Mouse (Mus musculus): ENCODE data around the gene Mybpc3. TPM values are rescaled to one million over a fixed set of nuclear protein-coding genes. Genes with fewer than 3 reads are reported as not detected.

Gene Mybpc3
- polyA plus RNA-seq, 1 experiment from 2014 or later: not detected

GRCm38 (mm10) chr2:91078314-91079025 lies 39.5 kb upstream of the Mybpc3 start:
- Histone ChIP-seq H3K36me3 (ENCODE audit: control insufficient read depth, insufficient read depth) (no peaks in the 10 kb centered on the region), H3K4me2 (ENCODE audit: low read length) (peak overlapping the region; percentile 85), H3K9me3 (ENCODE audit: control insufficient read depth, low read length) (no peaks in the 10 kb centered on the region), H3K4me1 (replicated peaks; ENCODE audit: control insufficient read depth, insufficient read depth, low read length) (peaks cover 8% of the 10 kb centered on the region), H3K9ac (replicated peaks; ENCODE audit: low read depth, low read length) (peak overlapping the region; percentile 68), H3K4me3 (replicated peaks; ENCODE audit: low read length) (peak overlapping the region; percentile 55), H3K27me3 (replicated peaks; ENCODE audit: control insufficient read depth, insufficient read depth, low read length) (no peaks in the 10 kb centered on the region), H3K27ac (ENCODE audit: low read length) (no peak overlapping the region)
- under 1% methylated on average over 27 of the region's 36 CpGs for WGBS
- ATAC-seq: peak; percentile 76

DNA sequence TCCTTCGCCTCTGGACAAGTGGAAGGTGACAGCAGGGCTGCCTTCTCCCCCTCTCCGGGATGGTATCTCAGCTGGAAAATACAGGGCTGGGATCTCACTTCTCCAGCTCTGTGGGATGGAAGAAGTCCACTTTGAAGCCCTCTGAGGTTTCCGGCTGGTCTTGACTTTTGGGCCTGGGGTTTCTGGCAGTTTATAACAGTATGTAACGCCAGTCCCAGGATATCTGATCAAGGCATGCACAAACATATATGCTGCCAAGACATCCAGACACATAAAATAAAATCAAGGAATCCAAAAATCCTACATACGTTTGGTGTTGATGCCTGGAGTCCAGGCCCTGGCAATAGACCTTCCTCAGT lies 38.9 kb upstream of the Mybpc3 start:
- Histone ChIP-seq H3K9me3 (ENCODE audit: control insufficient read depth, low read length) (no peaks in the 10 kb centered on the region), H3K36me3 (ENCODE audit: control insufficient read depth, insufficient read depth) (no peaks in the 10 kb centered on the region), H3K4me1 (replicated peaks; ENCODE audit: control insufficient read depth, insufficient read depth, low read length) (peaks cover 8% of the 10 kb centered on the region), H3K4me3 (replicated peaks; ENCODE audit: low read length) (peak overlapping the region; percentile 55), H3K9ac (replicated peaks; ENCODE audit: low read depth, low read length) (peak overlapping the region; percentile 68), H3K27ac (ENCODE audit: low read length) (no peak overlapping the region), H3K4me2 (ENCODE audit: low read length) (peak overlapping the region; percentile 85), H3K27me3 (replicated peaks; ENCODE audit: control insufficient read depth, insufficient read depth, low read length) (no peaks in the 10 kb centered on the region)
- no peak; the same call in 1 of the 2 replicates for ATAC-seq
- WGBS: 29% methylated on average over 5 of the region's 5 CpGs

DNA sequence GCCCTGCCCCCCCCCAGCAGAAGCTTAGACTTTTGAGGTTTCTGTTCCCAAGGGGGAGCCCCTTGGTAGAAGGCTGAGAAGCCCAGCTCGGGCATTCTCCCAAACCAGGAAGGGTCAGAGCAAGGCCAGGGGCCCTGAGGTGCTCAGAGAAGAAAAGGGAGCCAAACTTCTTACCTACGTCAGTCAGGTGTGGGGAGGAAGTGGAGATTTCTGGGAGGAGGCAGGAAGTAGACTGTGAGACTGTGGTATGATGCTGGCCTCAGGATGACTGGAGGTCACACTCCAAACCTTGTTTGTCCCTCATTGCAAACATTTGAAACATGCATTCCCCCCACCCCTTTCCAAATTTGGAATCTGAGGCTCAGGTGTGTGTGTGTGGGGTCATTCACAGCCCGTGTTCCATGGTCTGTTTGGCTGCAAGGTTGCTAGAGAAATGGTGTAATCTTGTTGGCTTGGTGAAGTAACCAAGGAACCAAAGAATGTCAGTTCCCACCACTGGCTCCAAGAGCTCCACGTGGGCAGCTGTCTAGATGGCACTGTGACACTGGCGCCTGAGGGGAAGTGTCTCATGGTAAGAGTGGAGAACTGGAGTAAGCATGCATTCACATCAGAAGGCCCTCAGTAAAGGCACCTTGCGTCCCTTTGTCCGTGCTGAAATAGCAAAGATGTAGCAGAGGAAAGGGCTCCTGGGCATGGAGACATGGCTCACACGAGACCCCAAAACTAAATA lies 37.0 kb upstream of the Mybpc3 start:
- Histone ChIP-seq H3K27ac (ENCODE audit: low read length) (no peak overlapping the region), H3K36me3 (ENCODE audit: control insufficient read depth, insufficient read depth) (no peaks in the 10 kb centered on the region), H3K4me1 (replicated peaks; ENCODE audit: control insufficient read depth, insufficient read depth, low read length) (peaks cover 8% of the 10 kb centered on the region), H3K9ac (replicated peaks; ENCODE audit: low read depth, low read length) (no peak overlapping the region), H3K27me3 (replicated peaks; ENCODE audit: control insufficient read depth, insufficient read depth, low read length) (no peaks in the 10 kb centered on the region), H3K4me3 (replicated peaks; ENCODE audit: low read length) (no peak overlapping the region), H3K4me2 (ENCODE audit: low read length) (no peak overlapping the region), H3K9me3 (ENCODE audit: control insufficient read depth, low read length) (no peaks in the 10 kb centered on the region)
- 84% methylated on average over 8 of the region's 8 CpGs for WGBS
- ATAC-seq: no peak

GRCm38 (mm10) chr2:91081775-91082695 lies 35.9 kb upstream of the Mybpc3 start, which contains the start of gene Spi1:
Spi1 (plus strand) TSS chr2:91082390.
- Histone ChIP-seq H3K9me3 (ENCODE audit: control insufficient read depth, low read length) (no peaks in the 10 kb centered on the region), H3K36me3 (ENCODE audit: control insufficient read depth, insufficient read depth) (no peaks in the 10 kb centered on the region), H3K4me1 (replicated peaks; ENCODE audit: control insufficient read depth, insufficient read depth, low read length) (peaks cover 8% of the 10 kb centered on the region), H3K4me2 (ENCODE audit: low read length) (no peak within 1 kb of the TSS), H3K27ac (ENCODE audit: low read length) (no peak within 1 kb of the TSS), H3K9ac (replicated peaks; ENCODE audit: low read depth, low read length) (no peak within 1 kb of the TSS), H3K4me3 (replicated peaks; ENCODE audit: low read length) (no peak within 1 kb of the TSS), H3K27me3 (replicated peaks; ENCODE audit: control insufficient read depth, insufficient read depth, low read length) (no peaks in the 10 kb centered on the region)
- no peak for ATAC-seq
- 86% methylated on average over 13 of the region's 13 CpGs for WGBS

- no peak overlapping the region for H3K4me2 ChIP-seq (ENCODE audit: low read length)
- H3K27me3 ChIP-seq (replicated peaks; ENCODE audit: control insufficient read depth, insufficient read depth, low read length): no peaks in the 10 kb centered on the region
- no peak for ATAC-seq
- no peaks in the 10 kb centered on the region for H3K9me3 ChIP-seq (ENCODE audit: control insufficient read depth, low read length)
- no peak overlapping the region for H3K9ac ChIP-seq (replicated peaks; ENCODE audit: low read depth, low read length)
- no peak overlapping the region for H3K27ac ChIP-seq (ENCODE audit: low read length)
- H3K36me3 ChIP-seq (ENCODE audit: control insufficient read depth, insufficient read depth): no peaks in the 10 kb centered on the region
- no peak overlapping the region for H3K4me3 ChIP-seq (replicated peaks; ENCODE audit: low read length)
- H3K4me1 ChIP-seq (replicated peaks; ENCODE audit: control insufficient read depth, insufficient read depth, low read length): peaks cover 8% of the 10 kb centered on the region
- 81% methylated on average over 11 of the region's 11 CpGs for WGBS
Observed at GRCm38 (mm10) chr2:91082844-91083243, 35.1 kb upstream of the Mybpc3 start.

DNA sequence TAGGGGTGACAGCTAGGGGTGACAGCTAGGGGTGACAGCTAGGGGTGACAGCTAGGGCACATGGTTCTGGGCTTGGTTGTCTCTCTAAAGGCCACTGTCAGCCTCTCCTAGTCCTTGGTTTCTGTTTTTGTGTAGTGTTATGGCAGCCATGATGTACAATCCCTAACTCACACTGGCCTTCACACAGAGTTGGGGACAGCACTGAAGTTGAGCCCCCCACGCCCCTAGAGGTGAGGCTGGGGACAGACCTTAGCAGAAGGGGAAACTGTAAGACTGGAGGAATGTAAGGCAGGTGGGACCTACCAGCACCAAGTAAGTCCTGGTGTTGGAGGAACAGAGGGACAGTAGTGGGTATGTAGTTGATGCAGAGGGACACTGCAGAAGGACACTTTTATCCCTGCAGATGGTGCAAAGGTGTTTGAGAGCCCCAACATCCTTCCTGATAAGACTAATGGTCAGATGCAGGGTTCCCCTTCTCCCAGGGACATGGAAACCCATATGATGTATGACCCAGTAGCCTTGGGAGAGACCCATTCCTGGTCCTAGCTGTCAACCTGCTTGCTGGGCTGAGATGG lies 34.5 kb upstream of the Mybpc3 start:
- WGBS: 63% methylated on average over 1 of the region's 1 CpGs
- H3K4me1 ChIP-seq (replicated peaks; ENCODE audit: control insufficient read depth, insufficient read depth, low read length): peaks cover 6% of the 10 kb centered on the region
- H3K4me2 ChIP-seq (ENCODE audit: low read length): no peak overlapping the region
- ATAC-seq: no peak
- no peak overlapping the region for H3K4me3 ChIP-seq (replicated peaks; ENCODE audit: low read length)
- H3K27ac ChIP-seq (ENCODE audit: low read length): no peak overlapping the region
- no peaks in the 10 kb centered on the region for H3K9me3 ChIP-seq (ENCODE audit: control insufficient read depth, low read length)
- no peaks in the 10 kb centered on the region for H3K36me3 ChIP-seq (ENCODE audit: control insufficient read depth, insufficient read depth)
- no peaks in the 10 kb centered on the region for H3K27me3 ChIP-seq (replicated peaks; ENCODE audit: control insufficient read depth, insufficient read depth, low read length)
- H3K9ac ChIP-seq (replicated peaks; ENCODE audit: low read depth, low read length): no peak overlapping the region

- WGBS: 82% methylated on average over 15 of the region's 15 CpGs
- H3K27ac ChIP-seq (ENCODE audit: low read length): no peak overlapping the region
- H3K4me2 ChIP-seq (ENCODE audit: low read length): no peak overlapping the region
- no peak for ATAC-seq
- no peaks in the 10 kb centered on the region for H3K9me3 ChIP-seq (ENCODE audit: control insufficient read depth, low read length)
- H3K9ac ChIP-seq (replicated peaks; ENCODE audit: low read depth, low read length): no peak overlapping the region
- H3K36me3 ChIP-seq (ENCODE audit: control insufficient read depth, insufficient read depth): no peaks in the 10 kb centered on the region
- no peaks in the 10 kb centered on the region for H3K4me1 ChIP-seq (replicated peaks; ENCODE audit: control insufficient read depth, insufficient read depth, low read length)
- no peaks in the 10 kb centered on the region for H3K27me3 ChIP-seq (replicated peaks; ENCODE audit: control insufficient read depth, insufficient read depth, low read length)
- H3K4me3 ChIP-seq (replicated peaks; ENCODE audit: low read length): no peak overlapping the region
Observed at GRCm38 (mm10) chr2:91084179-91084820, 33.6 kb upstream of the Mybpc3 start.

DNA sequence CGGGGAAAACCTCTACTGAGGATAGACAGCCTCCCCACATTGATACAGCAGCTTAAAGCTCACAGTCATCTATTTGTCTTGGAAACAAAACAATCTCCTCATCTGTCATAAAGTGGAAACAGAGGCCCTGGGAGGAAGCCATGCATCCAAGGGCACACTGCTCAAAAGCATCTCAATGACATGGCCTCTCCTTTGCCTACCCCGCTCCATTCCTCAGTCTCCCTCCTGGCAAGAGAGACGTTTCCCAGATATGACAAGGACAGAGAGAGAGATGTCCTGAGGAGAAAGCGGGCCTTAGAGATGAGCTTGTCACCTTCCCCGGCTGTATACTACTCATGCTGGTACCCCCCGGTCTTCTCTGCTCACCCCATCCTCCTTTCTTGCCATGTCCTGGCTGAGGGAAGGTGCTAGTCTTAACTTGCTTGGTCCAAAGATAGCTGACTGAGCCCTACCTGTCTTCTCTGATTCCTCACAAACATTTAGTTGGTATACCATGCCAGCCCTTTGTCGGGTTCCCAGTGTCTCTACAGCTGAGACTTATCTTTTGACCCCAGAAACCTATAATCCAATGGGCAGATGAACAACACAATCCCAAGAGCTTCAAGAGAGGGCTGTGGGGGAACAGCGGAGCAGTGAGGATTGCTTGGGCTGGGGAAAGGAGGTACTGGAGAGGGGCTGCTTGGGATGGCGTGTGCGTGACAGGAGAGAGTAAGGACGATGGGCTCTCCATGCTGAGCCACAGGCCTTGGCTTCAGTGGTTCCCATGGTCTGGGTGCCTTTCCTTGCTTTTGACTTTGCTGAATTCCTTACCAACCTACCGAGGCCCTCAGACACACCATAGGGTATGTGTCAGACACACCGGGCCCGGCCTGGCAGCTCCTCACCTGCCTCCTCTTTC lies 32.2 kb upstream of the Mybpc3 start:
- no peak overlapping the region for H3K4me2 ChIP-seq (ENCODE audit: low read length)
- H3K36me3 ChIP-seq (ENCODE audit: control insufficient read depth, insufficient read depth): no peaks in the 10 kb centered on the region
- no peaks in the 10 kb centered on the region for H3K9me3 ChIP-seq (ENCODE audit: control insufficient read depth, low read length)
- no peak overlapping the region for H3K27ac ChIP-seq (ENCODE audit: low read length)
- H3K27me3 ChIP-seq (replicated peaks; ENCODE audit: control insufficient read depth, insufficient read depth, low read length): no peaks in the 10 kb centered on the region
- H3K4me3 ChIP-seq (replicated peaks; ENCODE audit: low read length): no peak overlapping the region
- no peaks in the 10 kb centered on the region for H3K4me1 ChIP-seq (replicated peaks; ENCODE audit: control insufficient read depth, insufficient read depth, low read length)
- 83% methylated on average over 14 of the region's 14 CpGs for WGBS
- ATAC-seq: no peak
- no peak overlapping the region; the same call in 1 of the 2 replicates for H3K9ac ChIP-seq (replicated peaks; ENCODE audit: low read depth, low read length)

Measured in forebrain, embryonic 16.5 days (tissue).